21 mouse cellular contexts compared by ENCODE assay signal in genomic region chr14:98994218-98994617, GRCm38 (mm10). TPM values are rescaled to one million over a fixed set of nuclear protein-coding genes. Genes with fewer than 3 reads are reported as not detected.
DNase-seq lines count a peak whose midpoint lies in the region; ATAC-seq and TF ChIP-seq lines count a peak whose summit lies in the region.
"Had no signal": no experiment of that assay in that cellular context is flagged by ENCODE, and none has a peak within 500 bp of the region (broad histone marks: within the 10 kb centered on the region; RNA-seq: fewer than 3 reads in every experiment).

Gene Rpl36a-ps1 (minus strand): TSS chr14:98994318.

- TF ChIP-seq CTCF in bone marrow macrophage, adult 2 months (IDR thresholded peaks at IDR 0.05; ENCODE audit: low read depth, low read length): no peak

- H3K4me3 ChIP-seq in ES-E14 (ENCODE audit: insufficient read depth in 1 of 2, low read depth in 1 of 2, low read length in 2 of 2, poor library complexity in 1 of 2, severe bottlenecking in 1 of 2): no peak within 1 kb of the TSS
- no peak within 1 kb of the TSS for H3K4me3 ChIP-seq in bone marrow macrophage, adult 2 months (ENCODE audit: insufficient read depth, low read length)
- H3K4me3 ChIP-seq in midbrain, embryonic 14.5 days (replicated peaks; ENCODE audit: low read depth, low read length): no peak within 1 kb of the TSS
- H3K4me3 ChIP-seq: embryonic facial prominence, embryonic 13.5 days; forebrain, embryonic 12.5 days; gastrocnemius, adult 2 months; heart, embryonic 13.5 days; hindbrain, embryonic 15.5 days had no signal

- no peak for DNase-seq in ES-E14 (ENCODE audit: low read depth, low spot score)
- DNase-seq in adrenal gland, adult (ENCODE audit: inconsistent age in 2 of 2, low spot score in 1 of 2): no peak
- DNase-seq in midbrain, embryonic 14.5 days: no peak
- no peak for DNase-seq in kidney, adult 18-20 months
- DNase-seq: adrenal gland, postnatal 14 days; cerebellum, adult 11 months; cerebellum, adult 8-10 months; cerebellum, postnatal 14 days; forebrain, postnatal 0 days; gastrocnemius, adult 2 months; gastrocnemius, postnatal 25 days; heart, adult 11 months; heart, postnatal 36 days had no signal

- ATAC-seq in inflammation-experienced regulatory T-cells, adult 6 months: no peak
- ATAC-seq in midbrain, embryonic 14.5 days (ENCODE audit: low FRiP score, low TSS enrichment): no peak
- no peak for ATAC-seq in megakaryocyte, adult 5-6 weeks (ENCODE audit: poor library complexity, severe bottlenecking)
- ATAC-seq: forebrain, postnatal 0 days; intestine, postnatal 0 days had no signal

- H3K27ac ChIP-seq in ES-E14 (ENCODE audit: insufficient read depth, low read depth, low read length, poor library complexity, severe bottlenecking): no peak within 1 kb of the TSS
- H3K27ac ChIP-seq in bone marrow macrophage, adult 2 months (ENCODE audit: insufficient read depth, low read depth, low read length): no peak within 1 kb of the TSS
- H3K27ac ChIP-seq in midbrain, embryonic 14.5 days (replicated peaks; ENCODE audit: low read depth, low read length): no peak within 1 kb of the TSS
- H3K27ac ChIP-seq: embryonic facial prominence, embryonic 13.5 days; forebrain, embryonic 12.5 days; gastrocnemius, adult 2 months; heart, embryonic 13.5 days; hindbrain, embryonic 15.5 days had no signal

- in situ Hi-C loops in ES-E14 (cut with MboI; ENCODE audit: low sequenced_read_pairs in 2 of 2, unreplicated experiment in 2 of 2): no loop called here

- H3K4me2 ChIP-seq in midbrain, embryonic 14.5 days (ENCODE audit: low read length): no peak within 1 kb of the TSS
- H3K4me2 ChIP-seq: embryonic facial prominence, embryonic 13.5 days; forebrain, embryonic 12.5 days; heart, embryonic 13.5 days; hindbrain, embryonic 15.5 days had no signal

- peaks cover 0 to 3% of the 10 kb centered on the region in 2 experiments; a peak in 1 of 4 replicates for H3K4me1 ChIP-seq in ES-E14 (ENCODE audit: control insufficient read depth in 2 of 2, insufficient read depth in 2 of 2, low read length in 2 of 2, poor library complexity in 1 of 2)
- H3K4me1 ChIP-seq in bone marrow macrophage, adult 2 months (ENCODE audit: control insufficient read depth, insufficient read depth, low read length): no peaks in the 10 kb centered on the region
- H3K4me1 ChIP-seq in midbrain, embryonic 14.5 days (ENCODE audit: control insufficient read depth, insufficient read depth, low read length): no peaks in the 10 kb centered on the region
- H3K4me1 ChIP-seq: embryonic facial prominence, embryonic 13.5 days; forebrain, embryonic 12.5 days; hindbrain, embryonic 15.5 days had no signal

- WGBS in midbrain, embryonic 14.5 days: 78% methylated on average over 7 of the region's 7 CpGs

- H3K36me3 ChIP-seq in ES-E14 (ENCODE audit: control insufficient read depth, insufficient read depth, low read length, poor library complexity, severe bottlenecking): no peaks in the 10 kb centered on the region
- H3K36me3 ChIP-seq in midbrain, embryonic 14.5 days (ENCODE audit: control insufficient read depth, insufficient read depth, low read length): no peaks in the 10 kb centered on the region
- H3K36me3 ChIP-seq: embryonic facial prominence, embryonic 13.5 days; forebrain, embryonic 12.5 days; heart, embryonic 13.5 days; hindbrain, embryonic 15.5 days had no signal

- TF ChIP-seq POLR2A in bone marrow macrophage, adult 2 months (IDR thresholded peaks at IDR 0.05; ENCODE audit: borderline replicate concordance, low read depth, low read length): no peak

- H3K9me3 ChIP-seq in ES-E14 (ENCODE audit: control insufficient read depth, insufficient read depth, low read depth, low read length): no peaks in the 10 kb centered on the region
- H3K9me3 ChIP-seq in midbrain, embryonic 14.5 days (ENCODE audit: control insufficient read depth, low read length): peaks cover 9% of the 10 kb centered on the region; the same call in 1 of the 2 replicates
- H3K9me3 ChIP-seq: embryonic facial prominence, embryonic 13.5 days; forebrain, embryonic 12.5 days had no signal

- H3K9ac ChIP-seq in ES-E14 (ENCODE audit: insufficient read depth, low read depth, low read length, poor library complexity, severe bottlenecking): no peak within 1 kb of the TSS
- no peak within 1 kb of the TSS for H3K9ac ChIP-seq in midbrain, embryonic 14.5 days (replicated peaks; ENCODE audit: low read length)
- H3K9ac ChIP-seq: embryonic facial prominence, embryonic 13.5 days; forebrain, embryonic 12.5 days; forebrain, postnatal 0 days; heart, embryonic 13.5 days; hindbrain, embryonic 15.5 days had no signal

- H3K27me3 ChIP-seq in midbrain, embryonic 14.5 days (ENCODE audit: control insufficient read depth, insufficient read depth, low read length): no peaks in the 10 kb centered on the region
- H3K27me3 ChIP-seq: embryonic facial prominence, embryonic 13.5 days; forebrain, embryonic 12.5 days; heart, embryonic 13.5 days; hindbrain, embryonic 15.5 days had no signal

TF ChIP-seq in ES-E14, 5 proteins besides CTCF, POLR2A, EP300 and RAD21:
- TF ChIP-seq ZC3H11A (IDR thresholded peaks at IDR 0.05; ENCODE audit: borderline replicate concordance, low read depth, low read length) (no peak), ZNF384 (IDR thresholded peaks at IDR 0.05; ENCODE audit: low read depth, low read length) (no peak), MAFK (IDR thresholded peaks at IDR 0.05; ENCODE audit: insufficient read depth, low read depth, low read length) (no peak), HCFC1 (IDR thresholded peaks at IDR 0.05; ENCODE audit: borderline replicate concordance, insufficient read depth, low read length) (no peak), CHD2 (IDR thresholded peaks at IDR 0.05; ENCODE audit: low read depth, low read length) (no peak)

RNA-seq across cellular contexts. Expression of gene Rpl36a-ps1, which starts in this region (rescaled TPM):
- total RNA-seq in ES-E14 (2012; rRNA removed): 24.3 and 51.0 TPM in 2 replicates
- polyA plus RNA-seq in bone marrow macrophage, adult 2 months (2012; ENCODE audit: insufficient read depth, insufficient read length, missing spikeins): 12.7 and 14.2 TPM in 2 replicates
- 10 to 100 TPM in 2 of 3 experiments, 1 to 10 TPM in 1; 8.4 to 27.2 (median 23.6) TPM for polyA plus RNA-seq in inflammation-experienced regulatory T-cells, adult 6 months (2017; shearing (Covaris generic))
- polyA plus RNA-seq in midbrain, embryonic 14.5 days (2014; fragmentation: Nextera tagmentation; extraction: Ambion mirVana): 0.72 TPM in 1 of 2 replicates, not detected in the other
- 12.9 and 18.5 TPM in 2 replicates for total RNA-seq in megakaryocyte, adult 5-6 weeks (2015)
- total RNA-seq in megakaryocyte, adult 5-6 weeks (2017): 5.9 and 8.3 TPM in 2 replicates
- polyA plus RNA-seq: forebrain, postnatal 0 days; hindbrain, embryonic 15.5 days had no signal
